Mouse (Mus musculus) neutrophil, adult 5-6 weeks (primary cell): ENCODE measurements around the gene Pfkl. TPM values are rescaled to one million over a fixed set of nuclear protein-coding genes. Genes with fewer than 3 reads are reported as not detected.
"Not testable (repeated sequence)": the region's sequence is repeated elsewhere in the genome, so short reads cannot be mapped to it uniquely, and the experiment has no call there.

Experiments
- ATAC-seq: fragments of 151-379, 151-347 bp; 2 replicates; pipeline ENCODE4 v1.8.0; 2017; ENCODE audit warnings: mild to moderate bottlenecking, moderate TSS enrichment; ENCODE audit not compliant: insufficient number of reproducible peaks, poor library complexity, low FRiP score, severe bottlenecking; ENCODE audit errors: extremely low read depth
- total RNA-seq: library from RNA; stranded (forward); fragments of 200-1000 nt; gene quantifications from 2 replicates; pipeline ENCODE4 v1.2.3, GENCODE M21; 2017

The Pfkl gene
- 37.7 and 41.0 TPM in 2 replicates for total RNA-seq

- ATAC-seq, result no peak
These were observed at the start of gene Pfkl for GRCm38 (mm10) chr10:78009945-78010293. Gene Pfkl, minus strand, starts transcription at chr10:78010083.

- no peak for ATAC-seq
These were observed 47.2 kb upstream of the Pfkl start for GRCm38 (mm10) chr10:78057056-78057455.

- ATAC-seq, result peak; percentile 18; the same call in 1 of the 2 replicates
These were observed 45.0 kb upstream of the Pfkl start for GRCm38 (mm10) chr10:78054633-78055565.

- ATAC-seq, result no peak
These were observed 39.7 kb upstream of the Pfkl start for GRCm38 (mm10) chr10:78049519-78050035.

- ATAC-seq, result no peak
These were observed 38.3 kb upstream of the Pfkl start for GRCm38 (mm10) chr10:78048061-78048730.

GRCm38 (mm10) chr10:78046388-78046787 lies 36.5 kb upstream of the Pfkl start:
- no peak for ATAC-seq

- ATAC-seq, result no peak
These were observed 34.6 kb upstream of the Pfkl start for GRCm38 (mm10) chr10:78044531-78044930.

- peak; percentile 71 for ATAC-seq
These were observed 33.5 kb upstream of the Pfkl start, which contains the start of gene Aire for GRCm38 (mm10) chr10:78043406-78043836. Gene Aire, minus strand, starts transcription at chr10:78043610.

- no peak for ATAC-seq
These were observed 33.0 kb upstream of the Pfkl start for GRCm38 (mm10) chr10:78042697-78043405.

- no peak for ATAC-seq
These were observed 32.2 kb upstream of the Pfkl start for GRCm38 (mm10) chr10:78042096-78042495.

GRCm38 (mm10) chr10:78041647-78042046 lies 31.8 kb upstream of the Pfkl start, which contains the start of gene Dnmt3l:
Gene Dnmt3l, plus strand, starts transcription at chr10:78041947.
- ATAC-seq, result no peak

- ATAC-seq, result no peak
These were observed 27.3 kb upstream of the Pfkl start for GRCm38 (mm10) chr10:78037139-78037538.

GRCm38 (mm10) chr10:78031987-78032386 lies 22.1 kb upstream of the Pfkl start:
- no peak for ATAC-seq

- ATAC-seq, result no peak
These were observed 19.2 kb upstream of the Pfkl start for GRCm38 (mm10) chr10:78029080-78029479.

- peak; percentile 91 for ATAC-seq
These were observed 18.2 kb upstream of the Pfkl start for GRCm38 (mm10) chr10:78028129-78028528.

- ATAC-seq, result not testable (repeated sequence)
These were observed 15.6 kb upstream of the Pfkl start for GRCm38 (mm10) chr10:78025453-78025852.

GRCm38 (mm10) chr10:78019984-78020383 lies 10.1 kb upstream of the Pfkl start:
- ATAC-seq, result not testable (repeated sequence)

- no peak for ATAC-seq
These were observed 9.4 kb upstream of the Pfkl start for GRCm38 (mm10) chr10:78019291-78019690.

- ATAC-seq, result peak; percentile 87
These were observed 8.9 kb upstream of the Pfkl start for GRCm38 (mm10) chr10:78018797-78019203.
